Mouse (Mus musculus) hindbrain, embryonic 14.5 days (tissue): ENCODE results near the gene Tex48. TPM values are rescaled to one million over a fixed set of nuclear protein-coding genes. Genes with fewer than 3 reads are reported as not detected.

Experiments
- ATAC-seq: fragments of 200-750 bp; cut with Nextera tagmentation; 2 replicates; pipeline ENCODE4 v1.8.0; 2017; ENCODE audit warnings: moderate number of reproducible peaks, mild to moderate bottlenecking, moderate TSS enrichment, moderate library complexity; ENCODE audit not compliant: low FRiP score
- DNase-seq: peaks from one replicate; pipeline ENCODE4 v3.0.0-alpha.2; 2015; ENCODE audit warnings: low spot score
- H3K27ac ChIP-seq: fragments of 300-500 bp; sonication (generic); 2 replicates; pipeline ENCODE4 v1.5.1; 2014; ENCODE audit warnings: mild to moderate bottlenecking, moderate library complexity
- H3K27me3 ChIP-seq: fragments of 300-500 bp; sonication (generic); 2 replicates; pipeline ENCODE4 v1.6.1; 2014; ENCODE audit warnings: mild to moderate bottlenecking, low read length, mixed read lengths; ENCODE audit not compliant: control insufficient read depth, insufficient read depth
- H3K36me3 ChIP-seq: fragments of 300-500 bp; sonication (generic); replicated peaks from 2 replicates; pipeline ENCODE4 v1.6.1; 2014; ENCODE audit not compliant: control insufficient read depth, insufficient read depth
- H3K4me1 ChIP-seq: fragments of 300-500 bp; sonication (generic); replicated peaks from 2 replicates; pipeline ENCODE4 v1.6.1; 2014; ENCODE audit warnings: antibody characterized with exemption, low read length, mixed read lengths; ENCODE audit not compliant: control insufficient read depth, insufficient read depth
- H3K4me2 ChIP-seq: fragments of 300-500 bp; sonication (generic); replicated peaks from 2 replicates; pipeline ENCODE4 v1.6.1; 2014; ENCODE audit warnings: mild to moderate bottlenecking, moderate library complexity
- H3K4me3 ChIP-seq: fragments of 300-500 bp; sonication (generic); replicated peaks from 2 replicates; pipeline ENCODE4 v1.5.1; 2014; ENCODE audit warnings: mild to moderate bottlenecking, low read length
- H3K9ac ChIP-seq: fragments of 300-500 bp; sonication (generic); 2 replicates; pipeline ENCODE4 v1.6.1; 2014
- H3K9me3 ChIP-seq: fragments of 300-500 bp; sonication (generic); 2 replicates; pipeline ENCODE4 v1.6.1; 2016; ENCODE audit warnings: low read length; ENCODE audit not compliant: control insufficient read depth
- WGBS: fragments of 180-500 bp; shearing (Covaris S2); extraction: QIAGEN DNeasy Blood & Tissue Kit; methylation state at CpG from one replicate; pipeline ENCODE4 v1.1.7; 2014; 5-methylcytosine and 5-hydroxymethylcytosine counted together
- polyA plus RNA-seq: library from polyadenylated mRNA; unstranded; fragments of >200 nt; fragmentation: Nextera tagmentation; extraction: Ambion mirVana; gene quantifications from 2 replicates; pipeline ENCODE4 v1.2.1, GENCODE M21; 2014

Tex48 gene
- polyA plus RNA-seq, 1 experiment from 2014 or later: not detected

DNA sequence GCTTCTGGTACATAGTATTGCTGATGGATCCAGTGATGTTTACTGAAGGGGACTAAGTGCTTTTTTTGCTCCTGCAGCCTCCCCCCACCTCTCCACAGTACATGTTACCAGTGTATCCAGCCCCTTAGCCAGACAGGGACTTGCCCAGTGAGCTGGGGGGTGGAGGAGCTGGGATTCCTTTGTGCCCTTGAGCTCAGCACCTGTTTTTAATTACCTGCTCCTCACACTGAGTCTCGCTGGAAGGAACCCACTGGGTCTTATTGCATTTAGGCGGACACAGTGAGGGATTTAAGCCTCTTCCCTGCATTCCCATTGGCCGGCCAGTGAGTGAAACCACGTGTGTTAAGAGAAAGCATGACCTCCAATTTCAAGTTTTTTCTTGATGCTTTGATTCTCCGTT is 39.6 kb downstream of the Tex48 start:
- H3K4me3 ChIP-seq: no peak overlapping the region
- ATAC-seq: no peak
- no peaks in the 10 kb centered on the region for H3K36me3 ChIP-seq
- no peaks in the 10 kb centered on the region for H3K27me3 ChIP-seq
- DNase-seq: no peak
- no peak overlapping the region for H3K27ac ChIP-seq
- H3K9me3 ChIP-seq: no peaks in the 10 kb centered on the region
- H3K4me2 ChIP-seq: no peak overlapping the region
- H3K4me1 ChIP-seq: 0 out of 2 replicates have a peak, but pooled peaks cover 6% of the 10 kb centered on the region
- H3K9ac ChIP-seq: no peak overlapping the region
- WGBS: 69% methylated on average over 5 of the region's 5 CpGs

GRCm38 (mm10) chr4:63580078-63580477 is 42.1 kb downstream of the Tex48 start:
- 0 out of 2 replicates have a peak overlapping the region, but pooled peaks have one; percentile 28 for H3K27ac ChIP-seq
- no peaks in the 10 kb centered on the region for H3K36me3 ChIP-seq
- H3K4me2 ChIP-seq: no peak overlapping the region
- no peaks in the 10 kb centered on the region for H3K27me3 ChIP-seq
- H3K4me1 ChIP-seq: 0 out of 2 replicates have a peak, but pooled peaks cover 6% of the 10 kb centered on the region
- H3K9me3 ChIP-seq: no peaks in the 10 kb centered on the region
- no peak overlapping the region for H3K4me3 ChIP-seq
- DNase-seq (no peak), ATAC-seq (peak; percentile 75)
- WGBS: 15% methylated on average over 6 of the region's 6 CpGs
- no peak overlapping the region for H3K9ac ChIP-seq

GRCm38 (mm10) chr4:63579649-63580048 is 42.6 kb downstream of the Tex48 start:
- Histone ChIP-seq H3K4me2 (no peak overlapping the region), H3K36me3 (no peaks in the 10 kb centered on the region), H3K27ac (0 out of 2 replicates have a peak overlapping the region, but pooled peaks have one; percentile 28), H3K4me3 (no peak overlapping the region), H3K4me1 (0 out of 2 replicates have a peak, but pooled peaks cover 6% of the 10 kb centered on the region), H3K27me3 (no peaks in the 10 kb centered on the region), H3K9ac (no peak overlapping the region), H3K9me3 (no peaks in the 10 kb centered on the region)
- ATAC-seq (peak; percentile 21; the same call in 1 of the 2 replicates), DNase-seq (no peak)
- 78% methylated on average over 14 of the region's 14 CpGs for WGBS

DNA sequence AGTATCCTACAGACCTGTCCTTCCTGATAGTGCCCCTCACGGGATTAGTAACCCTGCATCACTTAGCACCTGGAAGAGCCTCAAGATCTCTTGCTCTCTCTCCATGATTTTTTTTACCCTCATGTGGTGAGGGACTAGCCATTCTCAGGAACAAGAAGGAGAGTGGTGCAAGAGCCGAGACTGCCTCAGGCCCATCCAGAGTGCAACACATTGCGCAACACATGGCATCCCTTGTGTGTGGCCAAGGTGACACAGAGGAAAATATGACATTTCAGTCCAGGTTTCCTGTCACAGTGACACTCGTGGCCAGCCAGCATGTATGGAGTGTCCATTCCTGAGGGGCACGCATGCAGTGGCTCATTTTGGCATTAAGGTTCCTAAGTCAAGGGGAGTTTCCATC is 49.6 kb downstream of the Tex48 start:
- ATAC-seq (no peak), DNase-seq (no peak)
- WGBS: 96% methylated on average over 5 of the region's 5 CpGs

DNA sequence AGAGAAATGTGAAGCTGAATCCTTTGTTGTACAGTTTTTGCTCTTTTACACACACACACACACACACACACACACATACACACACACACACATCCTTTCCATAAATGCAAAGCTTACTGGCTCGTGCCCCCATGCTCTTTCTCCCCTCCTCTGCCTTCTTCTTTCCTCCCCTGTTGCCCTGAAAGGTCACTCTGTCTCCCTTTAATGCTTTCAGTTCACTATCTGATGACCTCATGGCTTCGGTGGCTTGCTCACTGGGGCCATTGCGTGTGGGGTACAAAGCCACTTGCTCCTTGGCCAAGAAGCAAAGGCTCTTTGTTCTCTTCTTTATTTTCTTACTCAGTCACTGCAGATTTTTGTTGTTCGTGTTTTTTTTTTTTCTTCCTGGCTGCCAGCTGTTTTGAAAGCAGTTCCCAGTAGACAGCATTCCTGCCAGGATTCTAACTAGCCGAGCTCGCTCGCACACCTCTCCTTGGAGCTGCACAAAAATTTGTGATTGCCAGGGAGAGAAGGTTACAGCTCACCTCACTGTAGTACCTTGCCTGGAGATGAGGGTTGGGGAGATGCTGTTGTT is 51.9 kb downstream of the Tex48 start:
- no peak for DNase-seq
- Histone ChIP-seq H3K4me1 (peaks cover 8% of the 10 kb centered on the region), H3K9me3 (no peaks in the 10 kb centered on the region), H3K27ac (peak overlapping the region; percentile 34), H3K9ac (no peak overlapping the region), H3K36me3 (no peaks in the 10 kb centered on the region), H3K27me3 (no peaks in the 10 kb centered on the region), H3K4me3 (no peak overlapping the region), H3K4me2 (no peak overlapping the region)
- WGBS: 24% methylated on average over 7 of the region's 7 CpGs
- peak; percentile 22; the same call in 1 of the 2 replicates for ATAC-seq

More for the DNA sequence above, 49.6 kb downstream of the Tex48 start:
- Histone ChIP-seq H3K27ac (no peak overlapping the region), H3K9ac (no peak overlapping the region), H3K4me3 (no peak overlapping the region), H3K4me2 (no peak overlapping the region), H3K9me3 (no peaks in the 10 kb centered on the region), H3K4me1 (peaks cover 8% of the 10 kb centered on the region), H3K27me3 (no peaks in the 10 kb centered on the region), H3K36me3 (no peaks in the 10 kb centered on the region)

DNA sequence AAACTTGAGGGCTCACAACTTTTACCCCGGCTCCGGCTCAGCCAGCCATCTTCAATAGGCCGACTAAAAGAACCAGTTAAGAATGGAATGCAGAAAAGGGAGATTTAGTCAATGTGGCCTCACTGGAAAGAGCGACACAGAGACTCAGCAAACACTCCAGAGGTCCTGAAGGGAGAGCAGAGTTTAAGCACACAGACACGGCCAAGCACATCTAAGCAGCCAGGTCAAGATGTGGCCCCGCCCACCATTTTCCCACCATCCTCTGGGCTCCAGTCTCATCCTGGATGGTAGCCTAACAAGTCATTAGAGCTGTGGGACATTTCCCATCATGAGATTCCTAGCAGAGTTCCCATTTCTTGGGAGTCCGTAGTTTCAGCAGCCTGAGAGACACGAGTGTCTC is 52.9 kb downstream of the Tex48 start:
- Histone ChIP-seq H3K27me3 (no peaks in the 10 kb centered on the region), H3K4me2 (no peak overlapping the region), H3K9ac (no peak overlapping the region), H3K4me3 (no peak overlapping the region), H3K9me3 (no peaks in the 10 kb centered on the region), H3K4me1 (peaks cover 8% of the 10 kb centered on the region), H3K36me3 (no peaks in the 10 kb centered on the region), H3K27ac (no peak overlapping the region)
- DNase-seq (no peak), ATAC-seq (no peak)
- 89% methylated on average over 8 of the region's 8 CpGs for WGBS

GRCm38 (mm10) chr4:63567712-63568390 is 54.4 kb downstream of the Tex48 start:
- Histone ChIP-seq H3K9ac (no peak overlapping the region), H3K27ac (no peak overlapping the region), H3K4me1 (peaks cover 8% of the 10 kb centered on the region), H3K4me2 (no peak overlapping the region), H3K27me3 (no peaks in the 10 kb centered on the region), H3K36me3 (no peaks in the 10 kb centered on the region), H3K4me3 (no peak overlapping the region), H3K9me3 (no peaks in the 10 kb centered on the region)
- WGBS: 89% methylated on average over 10 of the region's 10 CpGs
- no peak for DNase-seq
- ATAC-seq: no peak

DNA sequence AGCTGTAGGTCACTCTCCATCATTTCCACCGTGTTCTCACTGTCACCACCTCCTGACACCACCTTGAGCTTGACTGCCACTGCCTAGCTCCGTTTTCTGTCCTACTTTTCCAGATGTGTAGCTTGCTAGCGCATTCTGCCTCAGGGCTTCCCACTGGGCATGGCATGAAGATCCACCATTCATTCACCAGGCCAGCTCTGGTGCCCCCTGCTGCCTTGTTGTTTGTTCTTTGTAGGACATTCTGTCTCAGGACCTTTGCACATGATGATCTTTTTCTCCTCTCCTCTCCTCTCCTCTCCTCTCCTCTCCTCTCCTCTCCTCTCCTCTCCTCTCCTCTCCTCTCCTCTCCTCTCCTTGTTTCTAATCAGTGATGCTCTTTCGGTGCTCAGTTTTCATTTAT is 59.5 kb downstream of the Tex48 start:
- H3K36me3 ChIP-seq: no peaks in the 10 kb centered on the region
- H3K9ac ChIP-seq: no peak overlapping the region
- H3K27ac ChIP-seq: no peak overlapping the region
- ATAC-seq (no peak), DNase-seq (no peak)
- no peak overlapping the region for H3K4me2 ChIP-seq
- H3K9me3 ChIP-seq: no peaks in the 10 kb centered on the region
- WGBS: 81% methylated on average over 4 of the region's 4 CpGs
- no peaks in the 10 kb centered on the region; the same call in 1 of the 2 replicates for H3K27me3 ChIP-seq
- H3K4me3 ChIP-seq: no peak overlapping the region
- H3K4me1 ChIP-seq: peaks cover 8% of the 10 kb centered on the region; the same call in 1 of the 2 replicates

GRCm38 (mm10) chr4:63561861-63562675 is 60.2 kb downstream of the Tex48 start:
- 82% methylated on average over 7 of the region's 7 CpGs for WGBS

More at GRCm38 (mm10) chr4:63561861-63562675, 60.2 kb downstream of the Tex48 start:
- no peaks in the 10 kb centered on the region; the same call in 1 of the 2 replicates for H3K27me3 ChIP-seq
- no peak overlapping the region for H3K4me2 ChIP-seq
- no peak overlapping the region for H3K4me3 ChIP-seq
- H3K9me3 ChIP-seq: no peaks in the 10 kb centered on the region
- H3K9ac ChIP-seq: no peak overlapping the region
- H3K4me1 ChIP-seq: peaks cover 8% of the 10 kb centered on the region; the same call in 1 of the 2 replicates
- H3K27ac ChIP-seq: no peak overlapping the region
- no peaks in the 10 kb centered on the region for H3K36me3 ChIP-seq
- ATAC-seq (no peak), DNase-seq (no peak)
